Mouse (Mus musculus) embryonic facial prominence, embryonic 11.5 days (tissue): ENCODE data around the gene Slc3a1. TPM values are rescaled to one million over a fixed set of nuclear protein-coding genes. Genes with fewer than 3 reads are reported as not detected.

Source experiments
- ATAC-seq: fragments of 200-750 bp; cut with Nextera tagmentation; replicated peaks from 2 replicates; pipeline ENCODE4 v1.8.0; 2017; ENCODE audit warnings: low read depth; ENCODE audit not compliant: insufficient number of reproducible peaks, low FRiP score, low TSS enrichment
- DNase-seq: peaks from one replicate; pipeline ENCODE4 v3.0.0-alpha.2; 2015; ENCODE audit warnings: low spot score
- H3K27ac ChIP-seq: fragments of 300-500 bp; sonication (generic); replicated peaks from 2 replicates; pipeline ENCODE4 v1.5.1; 2014; ENCODE audit warnings: mild to moderate bottlenecking, low read depth, low read length, control low read depth
- H3K27me3 ChIP-seq: fragments of 300-500 bp; sonication (generic); 2 replicates; pipeline ENCODE4 v1.6.1; 2014; ENCODE audit warnings: mild to moderate bottlenecking, low read length, moderate library complexity, mixed read lengths; ENCODE audit not compliant: control insufficient read depth, insufficient read depth
- H3K36me3 ChIP-seq: fragments of 300-500 bp; sonication (generic); replicated peaks from 2 replicates; pipeline ENCODE4 v1.6.1; 2014; ENCODE audit warnings: low read depth, mild to moderate bottlenecking, low read length, moderate library complexity, mixed read lengths; ENCODE audit not compliant: control insufficient read depth, insufficient read depth
- H3K4me1 ChIP-seq: fragments of 300-500 bp; sonication (generic); 2 replicates; pipeline ENCODE4 v1.6.1; 2014; ENCODE audit warnings: low read length, mixed read lengths; ENCODE audit not compliant: control insufficient read depth, insufficient read depth
- H3K4me2 ChIP-seq: fragments of 300-500 bp; sonication (generic); 2 replicates; pipeline ENCODE4 v1.6.1; 2014; ENCODE audit warnings: low read depth, mild to moderate bottlenecking, control low read depth, low read length, moderate library complexity
- H3K4me3 ChIP-seq: fragments of 300-500 bp; sonication (generic); 2 replicates; pipeline ENCODE4 v1.5.1; 2014; ENCODE audit warnings: low read depth, low read length, control low read depth
- H3K9ac ChIP-seq: fragments of 300-500 bp; sonication (generic); replicated peaks from 2 replicates; pipeline ENCODE4 v1.6.1; 2014; ENCODE audit warnings: mild to moderate bottlenecking, control low read depth, low read length
- H3K9me3 ChIP-seq: fragments of 300-500 bp; sonication (generic); replicated peaks from 2 replicates; pipeline ENCODE4 v1.6.1; 2016; ENCODE audit warnings: mild to moderate bottlenecking, low read length, inconsistent platforms, mixed read lengths; ENCODE audit not compliant: control insufficient read depth
- WGBS: fragments of 180-500 bp; shearing (Covaris S2); extraction: QIAGEN DNeasy Blood & Tissue Kit; methylation state at CpG from one replicate; pipeline ENCODE4 v1.1.7; 2014; 5-methylcytosine and 5-hydroxymethylcytosine counted together
- polyA plus RNA-seq: library from polyadenylated mRNA; unstranded; fragments of >200 nt; fragmentation: Nextera tagmentation; extraction: Ambion mirVana; gene quantifications from 2 replicates; pipeline ENCODE4 v1.2.1, GENCODE M21; 2014

The Slc3a1 gene
- polyA plus RNA-seq, 1 experiment from 2014 or later, result 0.35 TPM

DNA sequence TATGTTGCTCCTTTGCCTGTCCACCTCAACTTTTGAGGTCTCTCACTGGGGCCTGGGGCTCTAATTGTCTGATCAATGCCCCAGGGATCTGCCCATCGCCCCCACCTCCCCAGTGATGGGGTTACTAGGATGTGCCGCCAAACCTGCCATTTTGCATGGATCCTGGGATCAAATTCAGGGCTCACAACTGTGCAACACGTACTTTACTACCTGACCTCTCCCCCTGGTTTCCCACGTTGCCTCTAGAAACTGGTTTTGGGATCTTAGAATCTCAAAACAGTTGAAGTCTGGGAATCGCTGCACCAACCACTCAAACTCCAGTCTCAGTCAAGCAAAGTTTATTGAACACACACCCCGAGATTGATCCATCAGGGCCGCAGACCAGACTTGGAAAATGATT is 30.1 kb downstream of the Slc3a1 start:
- no peak for ATAC-seq
- DNase-seq, result no peak
- 88% methylated on average over 7 of the region's 7 CpGs for WGBS
- no peaks in the 10 kb centered on the region for H3K27me3 ChIP-seq
- no peak overlapping the region for H3K4me2 ChIP-seq
- H3K4me1 ChIP-seq, result no peaks in the 10 kb centered on the region
- H3K9me3 ChIP-seq, result no peaks in the 10 kb centered on the region
- no peak overlapping the region for H3K4me3 ChIP-seq
- no peak overlapping the region for H3K27ac ChIP-seq
- peaks cover 3% of the 10 kb centered on the region; the same call in 1 of the 2 replicates for H3K36me3 ChIP-seq
- H3K9ac ChIP-seq, result no peak overlapping the region

DNA sequence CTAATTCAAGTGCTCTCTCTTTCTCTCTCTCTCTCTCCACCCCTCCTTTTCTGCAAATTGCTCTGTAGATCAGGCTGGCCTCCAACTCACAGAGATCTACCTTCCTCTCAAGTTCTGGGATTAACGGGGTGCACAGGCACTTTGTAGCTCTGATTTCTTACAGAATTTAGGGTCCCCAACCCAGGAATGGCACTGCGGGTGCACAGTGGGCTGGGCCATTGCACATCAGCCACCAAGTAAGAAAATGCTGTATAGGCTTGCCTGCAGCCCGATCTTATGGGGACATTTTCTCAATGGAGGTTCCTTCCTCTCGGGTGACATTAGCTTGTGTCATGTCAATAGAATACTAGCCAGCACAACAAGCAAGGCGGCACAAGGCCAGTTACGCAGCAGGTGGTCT is 31.0 kb downstream of the Slc3a1 start:
- WGBS, result 88% methylated on average over 6 of the region's 6 CpGs
- ATAC-seq, result no peak
- Histone ChIP-seq H3K4me1 (no peaks in the 10 kb centered on the region), H3K9me3 (no peaks in the 10 kb centered on the region), H3K27ac (no peak overlapping the region), H3K36me3 (peaks cover 3% of the 10 kb centered on the region; the same call in 1 of the 2 replicates), H3K4me2 (no peak overlapping the region), H3K9ac (no peak overlapping the region), H3K27me3 (no peaks in the 10 kb centered on the region), H3K4me3 (no peak overlapping the region)
- no peak for DNase-seq

DNA sequence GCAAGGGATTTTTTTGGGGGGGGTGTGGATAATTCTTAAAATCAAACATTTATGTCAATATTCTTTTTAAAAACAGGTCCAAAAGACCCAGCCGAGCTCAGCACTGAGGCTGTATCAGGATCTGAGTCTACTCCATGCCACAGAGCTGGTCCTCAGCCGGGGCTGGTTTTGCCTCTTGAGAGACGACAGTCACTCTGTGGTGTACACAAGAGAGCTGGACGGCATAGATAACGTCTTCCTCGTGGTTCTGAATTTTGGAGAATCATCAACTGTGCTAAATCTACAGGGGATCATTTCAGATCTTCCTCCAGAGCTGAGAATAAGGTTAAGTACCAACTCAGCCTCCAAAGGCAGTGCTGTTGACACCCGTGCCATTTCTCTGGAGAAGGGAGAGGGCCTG is 35.4 kb downstream of the Slc3a1 start:
- DNase-seq (no peak), ATAC-seq (no peak)
- Histone ChIP-seq H3K36me3 (peaks cover 9% of the 10 kb centered on the region), H3K4me1 (no peaks in the 10 kb centered on the region), H3K4me3 (no peak overlapping the region), H3K27ac (no peak overlapping the region), H3K4me2 (no peak overlapping the region), H3K9ac (no peak overlapping the region), H3K27me3 (no peaks in the 10 kb centered on the region), H3K9me3 (no peaks in the 10 kb centered on the region)
- 86% methylated on average over 7 of the region's 7 CpGs for WGBS

DNA sequence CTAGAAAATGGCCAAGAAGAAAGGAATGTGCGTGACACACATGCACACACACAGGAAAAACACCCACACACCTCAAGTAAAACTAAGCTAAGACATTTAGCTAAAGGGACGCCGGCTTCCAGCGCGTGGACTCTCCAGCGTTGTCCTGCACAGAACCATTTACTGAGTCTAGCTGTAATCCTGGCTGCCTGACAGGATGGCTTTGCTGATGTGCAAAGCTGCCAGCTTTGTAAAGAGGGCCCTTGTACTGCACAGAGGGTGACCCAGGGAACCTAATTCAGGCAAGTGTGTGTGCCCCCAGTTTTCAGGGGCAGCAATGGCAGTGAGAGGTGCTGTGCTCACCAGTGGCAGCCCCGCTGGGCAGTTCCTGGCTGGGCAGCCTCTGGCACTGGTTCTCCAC is 39.2 kb downstream of the Slc3a1 start:
- 96% methylated on average over 7 of the region's 7 CpGs for WGBS
- peaks cover 9% of the 10 kb centered on the region for H3K36me3 ChIP-seq
- ATAC-seq, result no peak

DNA sequence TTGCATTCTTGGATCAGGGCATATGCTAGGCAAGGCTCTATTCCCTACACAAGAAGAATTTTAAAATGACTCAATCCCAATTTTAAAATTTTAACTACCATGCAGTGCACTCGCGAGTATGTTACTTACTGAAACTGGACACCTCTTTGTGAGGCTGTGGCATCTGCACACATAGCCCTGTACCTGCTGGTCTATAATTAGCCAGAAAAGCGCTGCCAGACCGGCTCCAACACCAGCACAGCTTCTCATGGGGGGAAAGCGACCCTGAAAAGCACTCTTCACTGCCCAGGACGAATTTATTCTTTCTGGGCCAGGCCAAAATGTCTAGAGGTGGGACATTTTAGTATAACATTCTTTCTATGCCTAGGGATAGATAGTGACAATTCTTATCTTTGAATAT is 42.5 kb downstream of the Slc3a1 start:
- Histone ChIP-seq H3K4me1 (no peaks in the 10 kb centered on the region), H3K27ac (no peak overlapping the region), H3K36me3 (peaks cover 2% of the 10 kb centered on the region), H3K4me3 (no peak overlapping the region), H3K9me3 (no peaks in the 10 kb centered on the region), H3K9ac (no peak overlapping the region), H3K4me2 (no peak overlapping the region), H3K27me3 (no peaks in the 10 kb centered on the region)
- no peak for ATAC-seq
- DNase-seq, result no peak
- WGBS, result 64% methylated on average over 6 of the region's 6 CpGs

More for the DNA sequence above, 39.2 kb downstream of the Slc3a1 start:
- Histone ChIP-seq H3K27ac (no peak overlapping the region), H3K9me3 (no peaks in the 10 kb centered on the region), H3K4me1 (no peaks in the 10 kb centered on the region), H3K27me3 (no peaks in the 10 kb centered on the region), H3K9ac (no peak overlapping the region), H3K4me3 (no peak overlapping the region), H3K4me2 (no peak overlapping the region)
- DNase-seq, result no peak

DNA sequence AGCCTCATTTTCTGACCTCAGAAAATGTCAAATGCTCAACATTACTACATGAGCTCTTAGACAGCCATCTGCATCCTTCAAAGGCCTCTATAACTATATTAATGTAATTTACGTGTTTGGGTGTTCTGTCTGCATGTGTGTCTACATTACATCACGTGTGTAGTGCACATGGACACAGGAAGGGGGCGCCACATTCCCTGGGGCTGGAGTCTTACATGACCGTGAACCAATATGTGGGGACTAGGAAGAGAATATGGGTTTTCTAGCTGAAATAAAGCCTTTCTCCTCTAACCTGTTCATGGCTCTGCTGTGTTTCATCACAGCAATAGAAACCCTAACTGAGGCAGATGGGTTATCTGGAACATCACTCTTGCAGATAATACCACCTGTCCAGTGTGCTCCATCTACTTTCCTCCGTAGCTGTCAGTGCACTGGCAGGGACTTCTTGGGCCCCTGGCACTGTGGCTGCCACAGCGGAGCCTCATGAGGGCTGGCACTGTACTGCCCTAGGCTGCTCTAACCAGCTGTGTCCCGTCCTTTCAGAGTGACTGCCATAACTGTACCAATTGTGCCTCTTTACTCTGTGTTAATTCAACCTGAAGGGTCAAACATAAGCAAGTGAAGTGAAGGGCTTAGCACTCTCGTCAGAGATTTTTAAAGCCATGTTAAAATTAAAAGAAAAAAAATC is 43.1 kb downstream of the Slc3a1 start:
- no peak for ATAC-seq
- Histone ChIP-seq H3K4me1 (no peaks in the 10 kb centered on the region), H3K9ac (no peak overlapping the region), H3K36me3 (no peaks in the 10 kb centered on the region; the same call in 1 of the 2 replicates), H3K27ac (no peak overlapping the region), H3K27me3 (no peaks in the 10 kb centered on the region), H3K4me2 (no peak overlapping the region), H3K4me3 (no peak overlapping the region), H3K9me3 (no peaks in the 10 kb centered on the region)
- no peak for DNase-seq
- WGBS, result 88% methylated on average over 8 of the region's 8 CpGs

DNA sequence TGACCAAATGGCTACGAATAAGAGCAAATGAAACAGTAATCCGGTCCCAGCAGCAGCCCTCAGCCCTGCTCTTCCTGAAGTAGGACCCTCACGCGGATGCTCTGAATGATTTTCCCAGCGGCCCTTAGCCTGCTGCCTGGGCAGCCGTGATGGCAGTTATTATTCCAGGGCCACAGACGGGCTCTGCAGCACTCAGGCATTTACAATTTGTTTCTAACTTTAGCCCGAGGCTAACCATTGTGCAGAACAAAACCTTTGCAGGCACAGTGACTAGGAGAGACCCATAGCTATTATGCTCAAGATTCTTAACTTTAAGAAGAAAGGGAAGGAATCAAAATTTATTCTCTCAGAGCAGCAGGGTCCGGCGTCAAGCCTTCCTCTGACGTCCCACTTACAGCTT is 44.2 kb downstream of the Slc3a1 start:
- H3K27me3 ChIP-seq, result no peaks in the 10 kb centered on the region
- H3K4me3 ChIP-seq, result no peak overlapping the region
- no peaks in the 10 kb centered on the region; the same call in 1 of the 2 replicates for H3K36me3 ChIP-seq
- no peaks in the 10 kb centered on the region for H3K9me3 ChIP-seq
- H3K4me2 ChIP-seq, result no peak overlapping the region
- DNase-seq (peak; percentile 24), ATAC-seq (no peak; the same call in 1 of the 2 replicates)
- no peaks in the 10 kb centered on the region for H3K4me1 ChIP-seq
- H3K9ac ChIP-seq, result no peak overlapping the region
- WGBS, result 62% methylated on average over 11 of the region's 11 CpGs
- H3K27ac ChIP-seq, result no peak overlapping the region

DNA sequence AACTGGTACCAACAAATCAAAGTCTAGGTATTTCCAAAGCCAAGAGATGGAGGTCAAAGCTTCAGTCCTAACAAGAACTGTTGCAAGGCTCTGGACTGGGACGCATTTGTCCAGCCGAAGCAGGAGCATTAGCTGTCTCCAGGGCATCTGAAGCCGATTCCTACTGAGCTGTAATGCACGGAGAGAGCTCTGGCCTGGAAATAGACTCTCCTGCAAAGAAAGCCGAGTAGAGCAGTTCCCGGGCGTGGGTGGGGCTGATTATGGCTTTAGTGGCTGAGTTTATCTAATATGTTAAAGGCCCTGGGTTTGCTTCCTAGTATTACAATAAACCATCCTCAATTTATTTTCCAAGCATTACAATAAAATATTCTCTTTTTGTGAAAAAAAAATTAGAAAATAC is 45.0 kb downstream of the Slc3a1 start:
- Histone ChIP-seq H3K4me3 (no peak overlapping the region), H3K27me3 (no peaks in the 10 kb centered on the region), H3K4me1 (no peaks in the 10 kb centered on the region), H3K9ac (no peak overlapping the region), H3K27ac (no peak overlapping the region), H3K36me3 (no peaks in the 10 kb centered on the region; the same call in 1 of the 2 replicates), H3K9me3 (no peaks in the 10 kb centered on the region), H3K4me2 (no peak overlapping the region)
- 62% methylated on average over 7 of the region's 7 CpGs for WGBS
- ATAC-seq (no peak), DNase-seq (no peak)
